21 mouse cellular contexts compared by ENCODE assay signal in the genomic region with DNA sequence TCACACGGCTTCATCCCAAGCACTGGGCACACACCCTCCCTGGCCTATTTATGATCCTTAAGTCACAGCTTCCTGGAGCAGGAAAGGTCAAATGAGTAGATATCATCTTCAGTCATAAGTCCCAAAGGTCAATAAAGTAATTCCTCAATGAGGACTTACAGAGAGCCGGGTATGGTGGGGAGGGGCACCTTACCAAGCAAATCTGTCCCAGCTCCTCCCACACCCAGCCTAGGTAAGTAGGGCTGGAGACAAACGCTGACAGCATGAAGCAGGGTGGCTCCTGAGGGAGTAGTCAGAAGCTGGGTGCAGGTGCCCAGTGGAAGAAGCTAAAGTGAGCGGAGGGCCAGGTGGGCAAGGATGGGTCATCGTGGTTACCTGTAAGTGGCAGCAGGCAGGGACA. TPM values are rescaled to one million over a fixed set of nuclear protein-coding genes. Genes with fewer than 3 reads are reported as not detected.
"Had no signal": no experiment of that assay in that cellular context is flagged by ENCODE, and none has a peak within 500 bp of the region (broad histone marks: within the 10 kb centered on the region; RNA-seq: fewer than 3 reads in every experiment).

No protein-coding gene starts in this region.

- DNase-seq: liver, postnatal 0 days; lung, adult 2 months; lung, postnatal 4 days; midbrain, embryonic 14.5 days; retina, postnatal 1 day; right cerebral cortex, adult 18-20 months; right cerebral cortex, postnatal 25 days; right cerebral cortex, postnatal 4 days; thymus, adult 2 months; thymus, postnatal 25 days; thymus, postnatal 4 days had no signal

- ATAC-seq: liver, postnatal 0 days; lung, postnatal 0 days; midbrain, embryonic 16.5 days had no signal

- H3K9me3 ChIP-seq: liver, embryonic 15.5 days; lung, embryonic 15.5 days; midbrain, embryonic 10.5 days; midbrain, embryonic 12.5 days; neural tube, embryonic 13.5 days; neural tube, embryonic 15.5 days had no signal

- H3K4me3 ChIP-seq: liver, embryonic 15.5 days; lung, embryonic 15.5 days; midbrain, embryonic 10.5 days; midbrain, embryonic 12.5 days; myocyte; neural tube, embryonic 13.5 days; neural tube, embryonic 15.5 days had no signal

- H3K27ac ChIP-seq: liver, embryonic 15.5 days; lung, embryonic 15.5 days; midbrain, embryonic 10.5 days; midbrain, embryonic 12.5 days; neural tube, embryonic 13.5 days; neural tube, embryonic 15.5 days had no signal

- H3K4me2 ChIP-seq: liver, embryonic 15.5 days; lung, embryonic 15.5 days; midbrain, embryonic 12.5 days; neural tube, embryonic 13.5 days; neural tube, embryonic 15.5 days had no signal

- H3K9ac ChIP-seq: liver, embryonic 15.5 days; liver, postnatal 0 days; lung, embryonic 15.5 days; midbrain, embryonic 12.5 days; neural tube, embryonic 13.5 days; neural tube, embryonic 15.5 days had no signal

- H3K27me3 ChIP-seq: liver, embryonic 15.5 days; lung, embryonic 15.5 days; midbrain, embryonic 12.5 days; neural tube, embryonic 13.5 days; neural tube, embryonic 15.5 days had no signal

RNA-seq across cellular contexts. Expression of gene Ptprf, which starts 36.3 kb away (rescaled TPM):
- total RNA-seq: megakaryocyte-erythroid progenitor cell, adult 5-6 weeks had no signal
